Mouse (Mus musculus) thymus, adult 2 months (tissue): ENCODE results near the gene Fam186a.

ENCODE experiments used
- CTCF ChIP-seq: fragments of 200-500 bp; IDR thresholded peaks from 2 replicates; pipeline ENCODE4 v1.5.1; 2012; ENCODE audit warnings: mild to moderate bottlenecking, control low read depth, low read length, moderate library complexity, borderline replicate concordance; ENCODE audit not compliant: control insufficient read depth, poor library complexity, insufficient read depth; ENCODE audit errors: extremely low read depth
- POLR2A ChIP-seq: fragments of 200-500 bp; IDR thresholded peaks from 2 replicates; pipeline ENCODE4 v1.6.1; 2012; ENCODE audit warnings: mild to moderate bottlenecking, low read length, control low read depth, moderate library complexity; ENCODE audit not compliant: control insufficient read depth, poor library complexity, insufficient read depth; ENCODE audit errors: extremely low read depth

DNA sequence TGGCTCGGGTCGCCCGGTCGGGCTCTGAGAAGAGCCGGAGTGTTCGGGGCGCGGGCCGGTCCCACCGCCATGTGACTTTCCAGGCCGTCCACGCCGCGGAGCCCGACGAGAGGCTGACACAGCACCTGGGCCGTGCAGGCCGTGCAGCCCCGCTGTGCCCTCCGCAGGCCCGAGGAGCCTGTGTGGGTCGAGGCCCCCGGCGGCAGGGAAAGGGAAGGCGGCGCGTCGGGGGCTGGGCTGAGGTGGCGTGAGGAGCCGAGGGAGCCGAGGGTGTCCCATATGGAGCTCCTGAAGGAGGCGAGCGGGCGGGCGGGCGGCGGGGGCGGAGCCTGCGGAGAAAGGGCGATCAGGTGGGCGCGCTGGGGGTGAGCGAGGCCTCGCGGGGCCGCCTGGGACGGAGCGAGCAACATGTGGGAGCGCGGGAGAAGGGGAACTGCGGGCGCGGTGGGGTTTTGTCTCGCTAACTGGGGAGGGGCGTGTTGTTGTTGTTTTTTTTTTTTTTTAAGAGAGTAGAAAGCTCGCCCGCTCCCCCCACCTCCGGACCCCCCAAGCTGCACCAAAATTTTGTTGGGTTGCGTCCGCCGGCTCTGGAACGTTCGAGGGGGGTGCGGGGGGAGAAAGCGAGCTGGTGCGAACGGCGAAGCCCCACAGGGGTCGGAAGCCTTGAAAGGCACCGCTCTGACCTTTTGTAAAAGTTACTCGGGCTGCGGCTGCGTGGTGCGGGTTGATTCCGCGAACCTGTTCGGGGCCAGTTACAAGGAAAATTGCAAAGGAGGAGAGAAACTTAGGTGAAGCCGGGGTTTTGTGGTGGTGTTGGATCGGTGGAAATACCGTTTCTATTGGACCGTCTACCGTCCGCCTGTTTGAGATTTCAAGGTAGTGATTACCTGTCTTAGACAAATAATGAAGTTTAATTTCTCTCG, 6.4 kb upstream of the Fam186a start:
- TF ChIP-seq CTCF: no peak
- no peak for TF ChIP-seq POLR2A
